Mouse (Mus musculus) testis, adult 2 months (tissue): Measurements from ENCODE around the gene Fcho1.

Experiments used
- CTCF ChIP-seq: fragments of 200-500 bp; IDR thresholded peaks from 2 replicates; pipeline ENCODE4 v1.5.1; 2012; ENCODE audit warnings: low read depth, mild to moderate bottlenecking, inconsistent platforms, low read length, moderate library complexity; ENCODE audit not compliant: control insufficient read depth, insufficient read depth, insufficient replicate concordance
- POLR2A ChIP-seq: fragments of 200-500 bp; IDR thresholded peaks from 2 replicates; pipeline ENCODE4 v1.6.1; 2012; ENCODE audit warnings: low read depth, mild to moderate bottlenecking, inconsistent platforms, low read length, moderate library complexity; ENCODE audit not compliant: control insufficient read depth

- peak; percentile 69; the same call in 1 of the 2 replicates for TF ChIP-seq CTCF
- no peak for TF ChIP-seq POLR2A
Measured at GRCm38 (mm10) chr8:71707874-71708273, 17.6 kb downstream of the Fcho1 start.
